Mouse (Mus musculus) fat pad, adult 2 months (tissue): ENCODE results near the gene Mex3d.

ENCODE experiments used
- DNase-seq: peaks from one replicate; pipeline ENCODE4 v3.0.0-alpha.2; 2011; ENCODE audit warnings: low read depth, low spot score; ENCODE audit errors: extremely low read depth

The Mex3d gene

GRCm38 (mm10) chr10:80387522-80387959 lies at the start of gene Mex3d:
Gene Mex3d (minus strand): TSS chr10:80387659.
- no peak for DNase-seq

GRCm38 (mm10) chr10:80436276-80436675 lies 48.8 kb upstream of the Mex3d start:
- no peak for DNase-seq

- DNase-seq = no peak
Measured at GRCm38 (mm10) chr10:80435764-80436163, 48.3 kb upstream of the Mex3d start.

GRCm38 (mm10) chr10:80434823-80435222 lies 47.4 kb upstream of the Mex3d start:
- DNase-seq = no peak

GRCm38 (mm10) chr10:80434233-80434592 lies 46.8 kb upstream of the Mex3d start:
- DNase-seq = no peak

- peak; percentile 99 for DNase-seq
Measured at GRCm38 (mm10) chr10:80433513-80434232, 46.2 kb upstream of the Mex3d start, which contains the start of gene Tcf3. Gene Tcf3 (minus strand): TSS chr10:80433647.

- DNase-seq = no peak
Measured at GRCm38 (mm10) chr10:80432936-80433512, 45.6 kb upstream of the Mex3d start.

GRCm38 (mm10) chr10:80432387-80432785 lies 44.9 kb upstream of the Mex3d start:
- DNase-seq = no peak

- no peak for DNase-seq
Measured at GRCm38 (mm10) chr10:80431570-80432386, 44.3 kb upstream of the Mex3d start.

GRCm38 (mm10) chr10:80430375-80430980 lies 43.0 kb upstream of the Mex3d start:
- DNase-seq = no peak

GRCm38 (mm10) chr10:80429800-80430199 lies 42.3 kb upstream of the Mex3d start:
- DNase-seq = no peak

GRCm38 (mm10) chr10:80425041-80425440 lies 37.6 kb upstream of the Mex3d start:
- no peak for DNase-seq

GRCm38 (mm10) chr10:80423562-80423961 lies 36.1 kb upstream of the Mex3d start:
- DNase-seq = no peak

- no peak for DNase-seq
Measured at GRCm38 (mm10) chr10:80421651-80422472, 34.4 kb upstream of the Mex3d start.

GRCm38 (mm10) chr10:80421208-80421607 lies 33.7 kb upstream of the Mex3d start:
- DNase-seq = no peak

GRCm38 (mm10) chr10:80420729-80421128 lies 33.3 kb upstream of the Mex3d start:
- no peak for DNase-seq

- DNase-seq = no peak
Measured at GRCm38 (mm10) chr10:80419419-80419818, 32.0 kb upstream of the Mex3d start.

- DNase-seq = no peak
Measured at GRCm38 (mm10) chr10:80418311-80418710, 30.9 kb upstream of the Mex3d start.

GRCm38 (mm10) chr10:80417841-80418240 lies 30.4 kb upstream of the Mex3d start:
- DNase-seq = no peak

- no peak for DNase-seq
Measured at GRCm38 (mm10) chr10:80417371-80417770, 29.9 kb upstream of the Mex3d start.

GRCm38 (mm10) chr10:80415566-80415965 lies 28.1 kb upstream of the Mex3d start:
- no peak for DNase-seq
